Mouse (Mus musculus) limb, embryonic 11.5 days (tissue): ENCODE data around the gene Eif5a2. TPM values are rescaled to one million over a fixed set of nuclear protein-coding genes. Genes with fewer than 3 reads are reported as not detected.

Source experiments
- ATAC-seq: fragments of 200-750 bp; cut with Nextera tagmentation; 2 replicates; pipeline ENCODE4 v1.8.0; 2017; ENCODE audit warnings: low read depth; ENCODE audit not compliant: insufficient number of reproducible peaks, low FRiP score, low TSS enrichment
- DNase-seq: peaks from one replicate; pipeline ENCODE4 v3.0.0-alpha.2; 2015; ENCODE audit warnings: low spot score
- H3K27ac ChIP-seq: fragments of 300-500 bp; sonication (generic); replicated peaks from 2 replicates; pipeline ENCODE4 v1.5.1; 2014; ENCODE audit warnings: low read depth, mild to moderate bottlenecking, low read length
- H3K27me3 ChIP-seq: fragments of 300-500 bp; sonication (generic); 2 replicates; pipeline ENCODE4 v1.6.1; 2014; ENCODE audit warnings: mild to moderate bottlenecking, low read length, mixed read lengths; ENCODE audit not compliant: control insufficient read depth, insufficient read depth
- H3K36me3 ChIP-seq: fragments of 300-500 bp; sonication (generic); 2 replicates; pipeline ENCODE4 v1.6.1; 2014; ENCODE audit warnings: mild to moderate bottlenecking, low read length, moderate library complexity, mixed read lengths; ENCODE audit not compliant: control insufficient read depth, insufficient read depth
- H3K4me1 ChIP-seq: fragments of 300-500 bp; sonication (generic); 2 replicates; pipeline ENCODE4 v1.6.1; 2014; ENCODE audit warnings: low read length, mixed read lengths; ENCODE audit not compliant: control insufficient read depth, insufficient read depth
- H3K4me2 ChIP-seq: fragments of 300-500 bp; sonication (generic); 2 replicates; pipeline ENCODE4 v1.6.1; 2014; ENCODE audit warnings: low read depth, mild to moderate bottlenecking, moderate library complexity; ENCODE audit not compliant: severe bottlenecking
- H3K4me3 ChIP-seq: fragments of 300-500 bp; sonication (generic); 2 replicates; pipeline ENCODE4 v1.5.1; 2014; ENCODE audit warnings: low read depth, low read length
- H3K9ac ChIP-seq: fragments of 300-500 bp; sonication (generic); 2 replicates; pipeline ENCODE4 v1.6.1; 2014; ENCODE audit warnings: mild to moderate bottlenecking, low read length
- H3K9me3 ChIP-seq: fragments of 300-500 bp; sonication (generic); 2 replicates; pipeline ENCODE4 v1.6.1; 2016; ENCODE audit warnings: low read length; ENCODE audit not compliant: control insufficient read depth
- WGBS: fragments of 180-500 bp; shearing (Covaris S2); extraction: QIAGEN DNeasy Blood & Tissue Kit; methylation state at CpG from one replicate; pipeline ENCODE4 v1.1.7; 2014; 5-methylcytosine and 5-hydroxymethylcytosine counted together
- polyA plus RNA-seq: library from polyadenylated mRNA; unstranded; fragments of >200 nt; fragmentation: Nextera tagmentation; extraction: Ambion mirVana; gene quantifications from 2 replicates; pipeline ENCODE4 v1.2.1, GENCODE M21; 2014

Gene Eif5a2
- polyA plus RNA-seq = 15.2 and 16.0 TPM in 2 replicates

GRCm38 (mm10) chr3:28780994-28781393, at the start of gene Eif5a2:
Eif5a2 (plus strand) TSS chr3:28781276.
- H3K9ac ChIP-seq = peak within 1 kb of the TSS; percentile 77
- no peaks in the 10 kb centered on the region for H3K9me3 ChIP-seq
- H3K4me3 ChIP-seq = peak within 1 kb of the TSS; percentile 75
- H3K36me3 ChIP-seq = no peaks in the 10 kb centered on the region
- 3% methylated on average over 41 of the region's 46 CpGs for WGBS
- H3K4me1 ChIP-seq = no peaks in the 10 kb centered on the region
- peak within 1 kb of the TSS; percentile 89 for H3K4me2 ChIP-seq
- H3K27me3 ChIP-seq = no peaks in the 10 kb centered on the region
- DNase-seq (peak; percentile 95), ATAC-seq (peak; percentile 98)
- no peak within 1 kb of the TSS for H3K27ac ChIP-seq

GRCm38 (mm10) chr3:28734712-28735111, 46.4 kb upstream of the Eif5a2 start:
- Histone ChIP-seq H3K27me3 (no peaks in the 10 kb centered on the region), H3K9me3 (no peaks in the 10 kb centered on the region), H3K27ac (no peak overlapping the region), H3K4me3 (no peak overlapping the region), H3K36me3 (no peaks in the 10 kb centered on the region), H3K9ac (no peak overlapping the region), H3K4me1 (no peaks in the 10 kb centered on the region), H3K4me2 (no peak overlapping the region)
- WGBS = 69% methylated on average over 2 of the region's 2 CpGs
- DNase-seq = no peak
- ATAC-seq = no peak

- H3K27ac ChIP-seq = no peak overlapping the region
- no peak overlapping the region for H3K4me3 ChIP-seq
- H3K4me2 ChIP-seq = no peak overlapping the region
- H3K9ac ChIP-seq = no peak overlapping the region
- no peaks in the 10 kb centered on the region for H3K36me3 ChIP-seq
- H3K27me3 ChIP-seq = no peaks in the 10 kb centered on the region
- 33% methylated on average over 2 of the region's 2 CpGs for WGBS
- ATAC-seq = no peak
- H3K4me1 ChIP-seq = no peaks in the 10 kb centered on the region
- no peaks in the 10 kb centered on the region for H3K9me3 ChIP-seq
- no peak for DNase-seq
These were observed 44.1 kb upstream of the Eif5a2 start for GRCm38 (mm10) chr3:28736981-28737380.

- ATAC-seq (no peak), DNase-seq (no peak)
- Histone ChIP-seq H3K36me3 (no peaks in the 10 kb centered on the region), H3K27ac (no peak overlapping the region), H3K9me3 (no peaks in the 10 kb centered on the region), H3K4me1 (no peaks in the 10 kb centered on the region), H3K9ac (no peak overlapping the region), H3K4me2 (no peak overlapping the region), H3K27me3 (no peaks in the 10 kb centered on the region), H3K4me3 (no peak overlapping the region)
- 32% methylated on average over 6 of the region's 6 CpGs for WGBS
These were observed 40.7 kb upstream of the Eif5a2 start for GRCm38 (mm10) chr3:28740353-28740752.

GRCm38 (mm10) chr3:28743251-28743650, 37.8 kb upstream of the Eif5a2 start:
- no peaks in the 10 kb centered on the region for H3K36me3 ChIP-seq
- no peaks in the 10 kb centered on the region for H3K27me3 ChIP-seq
- H3K27ac ChIP-seq = no peak overlapping the region
- WGBS = 52% methylated on average over 8 of the region's 8 CpGs
- H3K9me3 ChIP-seq = no peaks in the 10 kb centered on the region
- ATAC-seq (no peak), DNase-seq (no peak)
- H3K4me2 ChIP-seq = no peak overlapping the region
- no peak overlapping the region for H3K4me3 ChIP-seq
- H3K9ac ChIP-seq = no peak overlapping the region
- H3K4me1 ChIP-seq = 0 out of 2 replicates have a peak, but pooled peaks cover 2% of the 10 kb centered on the region

- Histone ChIP-seq H3K4me2 (no peak overlapping the region), H3K9me3 (no peaks in the 10 kb centered on the region), H3K9ac (no peak overlapping the region), H3K4me3 (no peak overlapping the region), H3K4me1 (0 out of 2 replicates have a peak, but pooled peaks cover 3% of the 10 kb centered on the region), H3K27me3 (no peaks in the 10 kb centered on the region), H3K36me3 (no peaks in the 10 kb centered on the region), H3K27ac (no peak overlapping the region)
- no peak; the same call in 1 of the 2 replicates for ATAC-seq
- DNase-seq = peak; percentile 82
- WGBS = 38% methylated on average over 7 of the region's 7 CpGs
These were observed 35.1 kb upstream of the Eif5a2 start for GRCm38 (mm10) chr3:28745835-28746483.

- no peak overlapping the region for H3K9ac ChIP-seq
- H3K4me3 ChIP-seq = no peak overlapping the region
- 0 out of 2 replicates have a peak, but pooled peaks cover 3% of the 10 kb centered on the region for H3K4me1 ChIP-seq
- 75% methylated on average over 3 of the region's 3 CpGs for WGBS
- DNase-seq = no peak
- H3K9me3 ChIP-seq = no peaks in the 10 kb centered on the region
- H3K36me3 ChIP-seq = no peaks in the 10 kb centered on the region
- H3K4me2 ChIP-seq = no peak overlapping the region
- no peak overlapping the region for H3K27ac ChIP-seq
- no peaks in the 10 kb centered on the region for H3K27me3 ChIP-seq
- no peak for ATAC-seq
These were observed 32.9 kb upstream of the Eif5a2 start for GRCm38 (mm10) chr3:28748151-28748550.

GRCm38 (mm10) chr3:28748956-28749355, 32.1 kb upstream of the Eif5a2 start:
- H3K27me3 ChIP-seq = no peaks in the 10 kb centered on the region
- H3K4me3 ChIP-seq = no peak overlapping the region
- no peak overlapping the region for H3K27ac ChIP-seq
- H3K4me2 ChIP-seq = no peak overlapping the region
- H3K9me3 ChIP-seq = no peaks in the 10 kb centered on the region
- H3K36me3 ChIP-seq = no peaks in the 10 kb centered on the region
- ATAC-seq = no peak
- 0 out of 2 replicates have a peak, but pooled peaks cover 3% of the 10 kb centered on the region for H3K4me1 ChIP-seq
- no peak overlapping the region for H3K9ac ChIP-seq
- DNase-seq = no peak

- H3K9me3 ChIP-seq = no peaks in the 10 kb centered on the region
- H3K27me3 ChIP-seq = no peaks in the 10 kb centered on the region
- H3K4me2 ChIP-seq = no peak overlapping the region
- H3K4me3 ChIP-seq = no peak overlapping the region
- DNase-seq (no peak), ATAC-seq (no peak)
- H3K4me1 ChIP-seq = no peaks in the 10 kb centered on the region
- no peak overlapping the region for H3K27ac ChIP-seq
- H3K9ac ChIP-seq = no peak overlapping the region
- 78% methylated on average over 7 of the region's 7 CpGs for WGBS
- H3K36me3 ChIP-seq = no peaks in the 10 kb centered on the region
These were observed 25.6 kb upstream of the Eif5a2 start for GRCm38 (mm10) chr3:28755477-28755876.
